Mouse (Mus musculus): ENCODE results near the gene Hspb7.

- no peak for TF ChIP-seq CTCF (IDR thresholded peaks at IDR 0.05; ENCODE audit: low read depth, low read length)
- no peak for TF ChIP-seq POLR2A (IDR thresholded peaks at IDR 0.05; ENCODE audit: borderline replicate concordance, low read depth, low read length)
These were observed 39.9 kb downstream of the Hspb7 start for GRCm38 (mm10) chr4:141460481-141460880.

Data from bone marrow macrophage, adult 2 months (primary cell).